Mouse (Mus musculus) thymus, adult 2 months (tissue): ENCODE measurements around the gene Syt11. TPM values are rescaled to one million over a fixed set of nuclear protein-coding genes. Genes with fewer than 3 reads are reported as not detected.

ENCODE experiments used
- DNase-seq: peaks from one replicate; pipeline ENCODE4 v3.0.0; 2021
- H3K27ac ChIP-seq: fragments of 200-500 bp; 2 replicates; pipeline ENCODE4 v1.5.1; 2012; ENCODE audit warnings: low read length, control low read depth; ENCODE audit not compliant: control insufficient read depth, insufficient read depth
- H3K27me3 ChIP-seq: fragments of 200-500 bp; 2 replicates; pipeline ENCODE4 v1.6.1; 2012; ENCODE audit warnings: mild to moderate bottlenecking, low read length, moderate library complexity, mixed read lengths; ENCODE audit not compliant: control insufficient read depth, insufficient read depth
- H3K36me3 ChIP-seq: fragments of 200-500 bp; 2 replicates; pipeline ENCODE4 v1.6.1; 2012; ENCODE audit warnings: mild to moderate bottlenecking, low read length, moderate library complexity; ENCODE audit not compliant: control insufficient read depth, insufficient read depth
- H3K4me1 ChIP-seq: fragments of 200-500 bp; replicated peaks from 2 replicates; pipeline ENCODE4 v1.6.1; 2012; ENCODE audit warnings: low read length; ENCODE audit not compliant: control insufficient read depth, insufficient read depth
- H3K4me3 ChIP-seq: fragments of 200-500 bp; 2 replicates; pipeline ENCODE4 v1.5.1; 2012; ENCODE audit warnings: mild to moderate bottlenecking, low read length, control low read depth, moderate library complexity; ENCODE audit not compliant: control insufficient read depth, insufficient read depth
- CTCF ChIP-seq: fragments of 200-500 bp; IDR thresholded peaks from 2 replicates; pipeline ENCODE4 v1.5.1; 2012; ENCODE audit warnings: mild to moderate bottlenecking, control low read depth, low read length, moderate library complexity, borderline replicate concordance; ENCODE audit not compliant: control insufficient read depth, poor library complexity, insufficient read depth; ENCODE audit errors: extremely low read depth
- POLR2A ChIP-seq: fragments of 200-500 bp; IDR thresholded peaks from 2 replicates; pipeline ENCODE4 v1.6.1; 2012; ENCODE audit warnings: mild to moderate bottlenecking, low read length, control low read depth, moderate library complexity; ENCODE audit not compliant: control insufficient read depth, poor library complexity, insufficient read depth; ENCODE audit errors: extremely low read depth
- WGBS: fragments of 180-500 bp; shearing (Covaris S2); methylation state at CpG from one replicate; pipeline ENCODE4 v1.1.7; 2018; 5-methylcytosine and 5-hydroxymethylcytosine counted together
- polyA plus RNA-seq: library from polyadenylated mRNA; depleted of rRNA; stranded (reverse); fragments of >200 nt; gene quantifications from 2 replicates; pipeline ENCODE4 v1.2.3, GENCODE M21; 2012

Gene Syt11
- polyA plus RNA-seq, 1 experiment: 3.2 TPM

GRCm38 (mm10) chr3:88746871-88747231, 28.1 kb downstream of the Syt11 start:
- no peaks in the 10 kb centered on the region; the same call in 1 of the 2 replicates for H3K4me1 ChIP-seq
- no peak for DNase-seq

GRCm38 (mm10) chr3:88746139-88746870, 28.7 kb downstream of the Syt11 start:
- Histone ChIP-seq H3K4me1 (no peaks in the 10 kb centered on the region; the same call in 1 of the 2 replicates), H3K27me3 (no peaks in the 10 kb centered on the region), H3K4me3 (no peak overlapping the region), H3K36me3 (no peaks in the 10 kb centered on the region), H3K27ac (no peak overlapping the region)
- no peak for DNase-seq
- 88% methylated on average over 15 of the region's 15 CpGs for WGBS
- TF ChIP-seq CTCF (no peak), POLR2A (no peak)

More at GRCm38 (mm10) chr3:88746871-88747231, 28.1 kb downstream of the Syt11 start:
- TF ChIP-seq POLR2A (no peak), CTCF (no peak)
- WGBS: 55% methylated on average over 4 of the region's 4 CpGs
- Histone ChIP-seq H3K27me3 (no peaks in the 10 kb centered on the region), H3K4me3 (no peak overlapping the region), H3K27ac (no peak overlapping the region), H3K36me3 (no peaks in the 10 kb centered on the region)

- Histone ChIP-seq H3K4me3 (no peak overlapping the region), H3K4me1 (no peaks in the 10 kb centered on the region; the same call in 1 of the 2 replicates), H3K27ac (no peak overlapping the region), H3K36me3 (no peaks in the 10 kb centered on the region), H3K27me3 (no peaks in the 10 kb centered on the region)
- DNase-seq: no peak
- TF ChIP-seq POLR2A (no peak), CTCF (no peak)
- 85% methylated on average over 9 of the region's 9 CpGs for WGBS
Observed at GRCm38 (mm10) chr3:88745534-88745933, 29.4 kb downstream of the Syt11 start.

GRCm38 (mm10) chr3:88740147-88740546, 34.8 kb downstream of the Syt11 start:
- Histone ChIP-seq H3K4me1 (no peaks in the 10 kb centered on the region), H3K27ac (no peak overlapping the region), H3K4me3 (no peak overlapping the region), H3K36me3 (no peaks in the 10 kb centered on the region), H3K27me3 (no peaks in the 10 kb centered on the region)
- TF ChIP-seq POLR2A (no peak), CTCF (no peak)
- 94% methylated on average over 3 of the region's 3 CpGs for WGBS
- no peak for DNase-seq

GRCm38 (mm10) chr3:88738641-88739040, 36.3 kb downstream of the Syt11 start:
- Histone ChIP-seq H3K4me3 (no peak overlapping the region), H3K4me1 (no peaks in the 10 kb centered on the region), H3K36me3 (no peaks in the 10 kb centered on the region), H3K27ac (no peak overlapping the region), H3K27me3 (no peaks in the 10 kb centered on the region)
- TF ChIP-seq POLR2A: no peak
- TF ChIP-seq CTCF: no peak
- peak; percentile 68 for DNase-seq
- WGBS: 14% methylated on average over 3 of the region's 3 CpGs

GRCm38 (mm10) chr3:88736556-88736955, 38.4 kb downstream of the Syt11 start:
- no peaks in the 10 kb centered on the region for H3K4me1 ChIP-seq
- no peak overlapping the region for H3K4me3 ChIP-seq
- no peak for DNase-seq
- TF ChIP-seq POLR2A: no peak
- TF ChIP-seq CTCF: no peak
- WGBS: 88% methylated on average over 2 of the region's 2 CpGs
- H3K36me3 ChIP-seq: no peaks in the 10 kb centered on the region
- no peak overlapping the region for H3K27ac ChIP-seq
- no peaks in the 10 kb centered on the region for H3K27me3 ChIP-seq
